Mouse (Mus musculus) stomach, postnatal 0 days (tissue): ENCODE results near the gene Bhlha15. TPM values are rescaled to one million over a fixed set of nuclear protein-coding genes. Genes with fewer than 3 reads are reported as not detected.

Experiments
- ATAC-seq: fragments of 200-750 bp; cut with Nextera tagmentation; 2 replicates; pipeline ENCODE4 v1.8.0; 2017; ENCODE audit not compliant: low FRiP score, low TSS enrichment
- DNase-seq: peaks from one replicate; pipeline ENCODE4 v3.0.0-alpha.2; 2016; ENCODE audit warnings: low spot score
- H3K27ac ChIP-seq: fragments of 300-500 bp; sonication (generic); replicated peaks from 2 replicates; pipeline ENCODE4 v1.5.1; 2014; ENCODE audit warnings: mild to moderate bottlenecking, control low read depth
- H3K27me3 ChIP-seq: fragments of 300-500 bp; sonication (generic); 2 replicates; pipeline ENCODE4 v1.6.1; 2014; ENCODE audit warnings: low read length; ENCODE audit not compliant: control insufficient read depth, insufficient read depth
- H3K36me3 ChIP-seq: fragments of 300-500 bp; sonication (generic); 2 replicates; pipeline ENCODE4 v1.6.1; 2014; ENCODE audit warnings: low read length, mixed read lengths; ENCODE audit not compliant: control insufficient read depth, insufficient read depth
- H3K4me1 ChIP-seq: fragments of 300-500 bp; sonication (generic); replicated peaks from 2 replicates; pipeline ENCODE4 v1.6.1; 2014; ENCODE audit warnings: antibody characterized with exemption; ENCODE audit not compliant: control insufficient read depth, insufficient read depth
- H3K4me2 ChIP-seq: fragments of 300-500 bp; sonication (generic); replicated peaks from 2 replicates; pipeline ENCODE4 v1.6.1; 2014; ENCODE audit warnings: low read depth, mild to moderate bottlenecking, control low read depth, moderate library complexity
- H3K4me3 ChIP-seq: fragments of 300-500 bp; sonication (generic); 2 replicates; pipeline ENCODE4 v1.5.1; 2014; ENCODE audit warnings: low read depth, low read length, control low read depth
- H3K9ac ChIP-seq: fragments of 300-500 bp; sonication (generic); 2 replicates; pipeline ENCODE4 v1.6.1; 2014; ENCODE audit warnings: mild to moderate bottlenecking, low read length, control low read depth, mixed read lengths
- H3K9me3 ChIP-seq: fragments of 300-500 bp; sonication (generic); 2 replicates; pipeline ENCODE4 v1.6.1; 2016; ENCODE audit warnings: low read length; ENCODE audit not compliant: control insufficient read depth
- CTCF ChIP-seq: IDR thresholded peaks from 2 replicates; pipeline ENCODE4 v1.5.1; 2016; ENCODE audit warnings: antibody characterized with exemption, low read depth, mild to moderate bottlenecking, moderate library complexity
- EP300 ChIP-seq: optimal IDR thresholded peaks from 2 replicates; pipeline ENCODE3; 2016; ENCODE audit warnings: antibody characterized with exemption
- WGBS: fragments of 180-500 bp; shearing (Covaris S2); extraction: QIAGEN DNeasy Blood & Tissue Kit; methylation state at CpG from one replicate; pipeline ENCODE4 v1.1.7; 2014; 5-methylcytosine and 5-hydroxymethylcytosine counted together
- polyA plus RNA-seq: library from polyadenylated mRNA; unstranded; fragments of >200 nt; fragmentation: Nextera tagmentation; extraction: Ambion mirVana; gene quantifications from 2 replicates; pipeline ENCODE4 v1.2.1, GENCODE M21; 2015

The Bhlha15 gene
- polyA plus RNA-seq, 1 experiment from 2014 or later, result 9.2 TPM

- TF ChIP-seq EP300, result no peak
- 87% methylated on average over 10 of the region's 10 CpGs for WGBS
- peaks cover 29% of the 10 kb centered on the region for H3K36me3 ChIP-seq
These were observed 14.8 kb downstream of the Bhlha15 start for GRCm38 (mm10) chr5:144204911-144205310.

GRCm38 (mm10) chr5:144206069-144206468 lies 16.0 kb downstream of the Bhlha15 start:
- Histone ChIP-seq H3K4me3 (no peak overlapping the region), H3K9me3 (no peaks in the 10 kb centered on the region), H3K9ac (no peak overlapping the region), H3K4me2 (no peak overlapping the region), H3K27ac (no peak overlapping the region), H3K36me3 (peaks cover 31% of the 10 kb centered on the region), H3K27me3 (no peaks in the 10 kb centered on the region), H3K4me1 (no peaks in the 10 kb centered on the region)
- WGBS, result 96% methylated on average over 15 of the region's 15 CpGs
- TF ChIP-seq EP300, result no peak
- no peak for DNase-seq
- no peak for ATAC-seq

More at GRCm38 (mm10) chr5:144204911-144205310, 14.8 kb downstream of the Bhlha15 start:
- no peak for DNase-seq
- Histone ChIP-seq H3K9ac (no peak overlapping the region), H3K4me3 (no peak overlapping the region), H3K27ac (no peak overlapping the region), H3K27me3 (no peaks in the 10 kb centered on the region), H3K4me2 (no peak overlapping the region), H3K9me3 (no peaks in the 10 kb centered on the region), H3K4me1 (no peaks in the 10 kb centered on the region)
- no peak for ATAC-seq

GRCm38 (mm10) chr5:144207478-144207877 lies 17.4 kb downstream of the Bhlha15 start:
- H3K9me3 ChIP-seq, result no peaks in the 10 kb centered on the region
- TF ChIP-seq EP300 (no peak), CTCF (peak; percentile 90)
- peaks cover 32% of the 10 kb centered on the region for H3K36me3 ChIP-seq
- no peak overlapping the region for H3K27ac ChIP-seq
- H3K4me3 ChIP-seq, result no peak overlapping the region
- no peak overlapping the region for H3K4me2 ChIP-seq
- WGBS, result 49% methylated on average over 11 of the region's 11 CpGs
- H3K9ac ChIP-seq, result no peak overlapping the region
- ATAC-seq (0 out of 2 replicates have a peak, but pooled peaks have one; percentile 36), DNase-seq (peak; percentile 51)
- no peaks in the 10 kb centered on the region for H3K4me1 ChIP-seq
- H3K27me3 ChIP-seq, result no peaks in the 10 kb centered on the region

GRCm38 (mm10) chr5:144214453-144214852 lies 24.4 kb downstream of the Bhlha15 start:
- peaks cover 14% of the 10 kb centered on the region for H3K36me3 ChIP-seq
- no peak for TF ChIP-seq EP300
- peak; percentile 92 for TF ChIP-seq CTCF
- H3K27ac ChIP-seq, result no peak overlapping the region
- H3K9ac ChIP-seq, result no peak overlapping the region
- H3K4me1 ChIP-seq, result no peaks in the 10 kb centered on the region
- 35% methylated on average over 7 of the region's 7 CpGs for WGBS
- ATAC-seq (no peak), DNase-seq (peak; percentile 72)
- H3K4me2 ChIP-seq, result no peak overlapping the region
- H3K4me3 ChIP-seq, result no peak overlapping the region
- no peaks in the 10 kb centered on the region for H3K27me3 ChIP-seq
- no peaks in the 10 kb centered on the region for H3K9me3 ChIP-seq

GRCm38 (mm10) chr5:144215992-144216391 lies 25.9 kb downstream of the Bhlha15 start:
- H3K4me3 ChIP-seq, result no peak overlapping the region
- H3K4me2 ChIP-seq, result no peak overlapping the region
- no peaks in the 10 kb centered on the region for H3K27me3 ChIP-seq
- DNase-seq (no peak), ATAC-seq (no peak)
- no peak for TF ChIP-seq EP300
- no peak for TF ChIP-seq CTCF
- no peaks in the 10 kb centered on the region for H3K9me3 ChIP-seq
- H3K36me3 ChIP-seq, result peaks cover 10% of the 10 kb centered on the region
- WGBS, result 92% methylated on average over 2 of the region's 2 CpGs
- H3K9ac ChIP-seq, result no peak overlapping the region
- H3K4me1 ChIP-seq, result no peaks in the 10 kb centered on the region
- H3K27ac ChIP-seq, result no peak overlapping the region

- H3K27ac ChIP-seq, result no peak overlapping the region
- H3K27me3 ChIP-seq, result no peaks in the 10 kb centered on the region
- no peak overlapping the region for H3K4me3 ChIP-seq
- H3K9me3 ChIP-seq, result no peaks in the 10 kb centered on the region
- no peak for TF ChIP-seq CTCF
- no peak for TF ChIP-seq EP300
- WGBS, result 88% methylated on average over 7 of the region's 7 CpGs
- ATAC-seq (no peak), DNase-seq (no peak)
- H3K9ac ChIP-seq, result no peak overlapping the region
- H3K4me2 ChIP-seq, result no peak overlapping the region
- peaks cover 3% of the 10 kb centered on the region; the same call in 1 of the 2 replicates for H3K4me1 ChIP-seq
- H3K36me3 ChIP-seq, result peaks cover 5% of the 10 kb centered on the region
These were observed 28.0 kb downstream of the Bhlha15 start for GRCm38 (mm10) chr5:144218061-144218460.
